Mouse (Mus musculus) liver, adult (tissue): ENCODE measurements around the gene Best1.

Source experiments
- GATA4 ChIP-seq: IDR thresholded peaks from 2 replicates; pipeline ENCODE4 v1.6.1; 2014; ENCODE audit warnings: mild to moderate bottlenecking, low read length; ENCODE audit not compliant: insufficient replicate concordance

Best1 gene

DNA sequence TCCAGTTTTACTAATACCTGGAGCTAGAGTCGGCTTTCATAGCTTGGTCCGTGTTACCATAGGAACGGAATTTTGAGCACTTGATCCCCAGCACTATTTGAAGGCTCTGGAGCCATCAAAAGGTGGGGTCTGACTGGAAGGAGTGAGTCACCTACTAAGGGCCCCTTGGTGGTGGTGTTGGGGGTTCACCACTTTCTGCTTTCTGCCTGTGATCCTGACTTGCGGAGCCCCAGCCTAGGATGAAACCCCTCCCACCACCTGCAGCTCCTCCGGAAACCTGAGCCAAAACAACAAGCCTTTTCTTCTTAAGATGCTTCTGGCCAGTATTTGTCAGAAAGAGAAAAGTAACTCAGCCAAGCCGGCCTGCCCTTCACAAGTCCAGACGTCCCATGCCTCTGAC is 61.6 kb downstream of the Best1 start:
- no peak for TF ChIP-seq GATA4

DNA sequence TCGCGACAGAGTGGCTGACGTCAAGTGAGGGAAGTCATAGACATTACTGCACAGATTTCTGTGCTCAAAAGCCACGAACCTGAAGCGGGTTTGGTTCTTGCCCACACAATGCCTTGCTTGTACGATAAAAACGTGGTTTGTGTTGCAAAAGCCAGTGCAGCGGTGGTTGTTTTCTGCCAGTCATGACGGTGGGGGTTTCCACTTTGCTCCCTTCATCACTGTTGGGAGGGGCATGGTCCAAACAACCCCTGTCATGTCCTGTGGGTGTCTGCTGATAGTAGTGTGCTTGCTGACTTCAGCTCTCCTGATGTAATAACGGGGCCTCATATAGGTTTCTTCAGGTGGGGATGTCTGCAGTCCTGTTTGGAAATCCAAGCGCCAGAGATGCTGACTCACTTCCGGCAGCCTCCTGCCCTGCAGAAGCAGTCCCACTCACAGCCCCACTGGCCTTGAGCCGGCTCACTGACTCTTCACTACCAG is 62.6 kb downstream of the Best1 start:
- no peak for TF ChIP-seq GATA4

- TF ChIP-seq GATA4: no peak
Measured at GRCm38 (mm10) chr19:9938156-9938823, 63.1 kb downstream of the Best1 start.

DNA sequence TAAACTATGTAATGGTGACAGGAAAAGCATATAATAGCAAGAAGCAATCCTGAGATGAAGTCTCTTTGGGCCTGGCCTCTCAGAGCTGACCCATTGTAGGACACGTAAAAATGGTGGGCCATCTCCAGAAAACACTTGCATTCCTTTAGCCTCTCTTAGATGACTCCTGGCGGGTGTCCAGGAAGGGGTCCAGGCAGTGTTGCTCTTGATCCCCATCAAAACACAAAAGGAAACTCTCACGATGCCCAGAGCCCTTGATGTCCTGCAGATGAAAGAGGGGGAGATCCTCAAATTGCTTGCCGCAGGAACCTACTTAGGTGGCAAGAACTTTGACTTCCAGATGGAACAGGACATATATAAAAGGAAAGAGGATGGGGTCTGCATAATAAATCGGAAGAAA is 64.0 kb downstream of the Best1 start:
- TF ChIP-seq GATA4: no peak

- no peak for TF ChIP-seq GATA4
Measured at GRCm38 (mm10) chr19:9936579-9936978, 64.9 kb downstream of the Best1 start.
